Mouse (Mus musculus): ENCODE results near the gene Atp5s. TPM values are rescaled to one million over a fixed set of nuclear protein-coding genes. Genes with fewer than 3 reads are reported as not detected.

The Atp5s gene
- total RNA-seq, 2 experiments from 2014 or later = 18.6 TPM

- no peak for DNase-seq (ENCODE audit: low spot score in 2 of 2)
Observed at GRCm38 (mm10) chr12:69776607-69777340, 52.0 kb downstream of the Atp5s start.

GRCm38 (mm10) chr12:69777341-69777730 is 52.6 kb downstream of the Atp5s start:
- no peak for DNase-seq (ENCODE audit: low spot score in 2 of 2)

GRCm38 (mm10) chr12:69777957-69778356 is 53.2 kb downstream of the Atp5s start:
- DNase-seq (ENCODE audit: low spot score in 2 of 2) = no peak

- DNase-seq (ENCODE audit: low spot score in 2 of 2) = no peak
Observed at GRCm38 (mm10) chr12:69781480-69781879, 56.7 kb downstream of the Atp5s start.

- DNase-seq (ENCODE audit: low spot score in 2 of 2) = peak; percentile 41 to 56
Observed at GRCm38 (mm10) chr12:69781935-69782650, 57.3 kb downstream of the Atp5s start.

- no peak for DNase-seq (ENCODE audit: low spot score in 2 of 2)
Observed at GRCm38 (mm10) chr12:69783247-69784025, 58.7 kb downstream of the Atp5s start.

GRCm38 (mm10) chr12:69785471-69785870 is 60.7 kb downstream of the Atp5s start:
- no peak for DNase-seq (ENCODE audit: low spot score in 2 of 2)

GRCm38 (mm10) chr12:69788380-69788779 is 63.6 kb downstream of the Atp5s start:
- DNase-seq (ENCODE audit: low spot score in 2 of 2) = no peak

- DNase-seq (ENCODE audit: low spot score in 2 of 2) = no peak
Observed at GRCm38 (mm10) chr12:69789766-69790529, 65.2 kb downstream of the Atp5s start.

GRCm38 (mm10) chr12:69790530-69791505 is 66.1 kb downstream of the Atp5s start, which contains the start of gene Cdkl1:
Gene Cdkl1 (minus strand): TSS chr12:69791267.
- DNase-seq (ENCODE audit: low spot score in 2 of 2) = peak; percentile 35 to 38

Small RNAs within 50 kb of the gene (microRNA-seq; reads per million reads assigned to microRNA genes)
- gene Mir681 = not detected

Other genes with a start within 250 kb of the Atp5s start
- 10 to 100 TPM; 12.4 to 14.2 TPM for gene Vcpkmt, start 141.9 kb upstream of the Atp5s start, total RNA-seq (2021)
- 10 to 100 TPM; 41.9 to 45.5 TPM for gene Sos2, start 43.1 kb upstream of the Atp5s start, total RNA-seq (2021)
- gene L2hgdh, start 77 bp upstream of the Atp5s start, total RNA-seq (2021) = 10 to 100 TPM; 21.3 to 22.3 TPM
- 10 to 100 TPM in 1 of 2 experiments, 1 to 10 TPM in 1; 6.5 to 23.4 TPM for gene Cdkl1, start 66.3 kb downstream of the Atp5s start, total RNA-seq (2021)
- 10 to 100 TPM; 13.7 to 14.3 TPM for gene Atl1, start 167.7 kb downstream of the Atp5s start, total RNA-seq (2021)
- 10 to 100 TPM; 41.2 to 45.8 TPM for gene Map4k5, start 168.2 kb downstream of the Atp5s start, total RNA-seq (2021)